Mouse (Mus musculus) heart, adult 2 months (tissue): ENCODE results near the gene Slc35e3.

ENCODE experiments used
- CTCF ChIP-seq: fragments of 200-600 bp; IDR thresholded peaks from 2 replicates; pipeline ENCODE4 v1.8.1; 2022; ENCODE audit warnings: antibody characterized with exemption, mild to moderate bottlenecking, moderate library complexity
- POLR2A ChIP-seq: fragments of 200-500 bp; IDR thresholded peaks from 2 replicates; pipeline ENCODE4 v1.6.1; 2011; ENCODE audit warnings: mild to moderate bottlenecking, low read depth, low read length, control low read depth; ENCODE audit not compliant: insufficient read depth

GRCm38 (mm10) chr10:117778328-117778910 lies 32.3 kb upstream of the Slc35e3 start:
- no peak for TF ChIP-seq POLR2A
- TF ChIP-seq CTCF, result no peak
